Mouse (Mus musculus): Measurements from ENCODE around the gene Cdk6.

- no peak for TF ChIP-seq CTCF (IDR thresholded peaks at IDR 0.05; ENCODE audit: borderline replicate concordance, control insufficient read depth, extremely low read depth, insufficient read depth, low read length, poor library complexity)
- no peak for TF ChIP-seq POLR2A (IDR thresholded peaks at IDR 0.05; ENCODE audit: control insufficient read depth, extremely low read depth, insufficient read depth, low read length, poor library complexity)
Measured at GRCm38 (mm10) chr5:3363036-3363983, 22.0 kb downstream of the Cdk6 start.

All from thymus, adult 2 months (tissue).